Mouse (Mus musculus): ENCODE results near the gene Gemin8.

Gemin8 gene

DNA sequence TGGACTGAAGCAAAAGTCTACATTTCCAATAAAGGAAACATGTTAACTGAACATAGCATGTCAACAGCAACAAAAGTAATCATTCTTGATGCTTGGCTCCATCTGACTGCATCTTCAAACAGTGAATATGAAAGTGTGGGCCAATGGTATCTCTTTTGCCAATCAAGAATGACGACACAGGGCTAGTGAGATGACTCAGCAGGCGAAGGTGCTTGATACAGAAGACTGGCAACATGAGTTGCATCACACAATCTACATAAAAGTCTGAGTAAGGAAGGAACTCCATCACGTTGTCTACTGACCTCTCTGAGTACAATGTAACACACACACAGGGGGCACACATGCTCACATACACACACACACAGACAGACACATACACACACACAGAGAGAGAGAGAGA is 59.5 kb downstream of the Gemin8 start:
- DNase-seq (ENCODE audit: low read depth, low spot score): no peak

DNA sequence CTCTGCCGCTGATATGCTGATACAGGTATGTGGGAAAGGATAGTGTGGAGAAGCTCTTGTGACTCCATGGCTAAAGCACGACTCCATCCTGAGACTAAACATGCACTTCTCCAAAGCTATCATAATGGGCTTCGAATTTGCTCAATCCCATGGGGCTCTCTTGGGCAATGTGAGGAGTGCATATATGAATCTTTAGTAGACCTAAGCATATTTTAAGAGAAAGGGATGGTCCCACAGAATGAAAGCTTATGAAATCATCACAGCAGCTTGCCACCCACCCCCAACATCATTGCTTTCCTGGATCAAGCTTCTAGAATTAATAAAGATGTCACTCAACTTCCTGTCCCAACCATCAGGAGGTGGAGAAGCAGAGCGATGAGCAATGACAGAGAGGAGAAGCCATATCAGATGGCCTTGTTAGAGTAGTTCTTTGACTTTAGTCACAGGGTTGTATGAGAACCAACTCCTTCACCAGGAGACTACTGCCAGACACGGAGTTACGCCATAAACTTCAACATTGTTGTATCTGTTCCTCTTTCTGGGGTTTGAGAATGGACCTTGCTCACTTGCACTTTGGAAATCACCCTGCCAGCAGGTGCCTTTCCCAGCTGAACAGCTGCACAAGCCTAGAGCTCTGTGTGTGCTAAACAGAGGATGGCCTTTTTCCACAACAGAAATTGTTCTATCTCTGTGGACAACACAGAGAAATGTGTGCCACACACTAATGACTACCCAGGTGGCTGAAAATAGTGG is 60.4 kb downstream of the Gemin8 start:
- no peak for DNase-seq (ENCODE audit: low read depth, low spot score)

GRCm38 (mm10) chrX:166236131-166236530 is 65.9 kb downstream of the Gemin8 start:
- no peak for DNase-seq (ENCODE audit: low read depth, low spot score)

GRCm38 (mm10) chrX:166238831-166239460 is 68.7 kb downstream of the Gemin8 start, which contains the start of gene Gpm6b:
Gene Gpm6b, plus strand, starts transcription at chrX:166238911.
- DNase-seq (ENCODE audit: low read depth, low spot score): peak; percentile 43

DNA sequence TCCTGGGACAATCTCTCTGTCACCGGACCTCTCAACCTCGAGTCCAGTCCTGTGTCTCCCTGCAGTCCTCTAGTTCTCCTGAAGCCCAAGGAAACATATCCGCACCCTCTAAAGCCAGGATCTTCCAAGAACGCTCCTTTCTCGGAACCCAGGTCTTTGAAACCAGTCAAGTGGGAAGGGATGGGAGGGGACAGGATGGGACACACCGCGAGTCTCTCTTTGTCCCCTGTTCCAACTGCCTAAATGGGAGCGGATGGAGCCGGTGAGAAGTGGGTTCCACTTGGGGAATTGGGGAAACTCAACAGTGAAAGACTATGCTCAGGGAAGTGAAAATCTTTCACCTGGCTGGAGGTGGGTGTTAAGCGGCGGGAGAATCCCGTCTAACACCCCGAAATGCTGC is 69.3 kb downstream of the Gemin8 start:
- no peak for DNase-seq (ENCODE audit: low read depth, low spot score)
